Mouse (Mus musculus) fibroblast of lung, adult 2 months (primary cell): Measurements from ENCODE around the gene Ddc.

ENCODE experiments used
- DNase-seq: peaks from one replicate; pipeline ENCODE4 v3.0.0-alpha.2; 2011; ENCODE audit warnings: low read depth

Ddc gene

DNA sequence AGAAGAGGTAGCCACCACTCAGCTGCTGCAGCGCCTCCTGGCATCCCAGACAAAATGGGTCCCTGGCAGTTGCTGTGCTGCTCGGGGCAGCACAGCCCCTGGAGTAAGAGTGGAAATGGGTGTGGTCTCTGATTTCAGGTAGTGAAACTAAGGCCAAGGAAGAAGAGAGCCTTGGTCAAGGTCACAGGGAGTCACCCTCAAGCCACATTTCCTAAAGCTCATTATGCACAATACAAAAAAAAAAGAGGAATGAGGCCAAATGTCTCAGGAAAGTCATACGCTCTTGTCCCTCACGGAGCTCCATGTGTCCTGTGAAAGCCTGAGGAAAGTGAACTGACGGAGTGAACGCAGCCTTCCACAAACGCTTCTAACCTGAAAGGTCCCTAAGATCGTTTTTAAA, 116.2 kb downstream of the Ddc start:
- no peak for DNase-seq

GRCm38 (mm10) chr11:11778345-11778744, 119.6 kb downstream of the Ddc start:
- no peak for DNase-seq

DNA sequence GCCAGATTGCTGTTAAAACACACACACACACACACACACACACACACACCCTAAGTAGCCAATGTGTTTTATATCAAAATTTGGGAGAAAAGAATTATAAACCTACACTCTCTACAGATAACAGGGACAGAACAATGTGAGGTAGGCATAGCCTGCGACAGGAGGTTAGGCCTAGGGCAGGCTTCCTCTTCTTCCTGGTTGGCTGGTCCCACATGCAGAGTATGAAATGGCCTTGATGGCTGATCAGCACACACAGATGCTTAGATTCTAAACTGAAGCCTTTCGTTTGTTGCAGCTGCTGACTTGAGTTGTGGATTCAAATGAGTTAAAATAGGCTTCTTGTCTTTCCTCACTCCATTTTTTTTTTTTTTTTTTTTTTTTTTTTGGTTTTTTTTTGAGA, 120.1 kb downstream of the Ddc start:
- no peak for DNase-seq

DNA sequence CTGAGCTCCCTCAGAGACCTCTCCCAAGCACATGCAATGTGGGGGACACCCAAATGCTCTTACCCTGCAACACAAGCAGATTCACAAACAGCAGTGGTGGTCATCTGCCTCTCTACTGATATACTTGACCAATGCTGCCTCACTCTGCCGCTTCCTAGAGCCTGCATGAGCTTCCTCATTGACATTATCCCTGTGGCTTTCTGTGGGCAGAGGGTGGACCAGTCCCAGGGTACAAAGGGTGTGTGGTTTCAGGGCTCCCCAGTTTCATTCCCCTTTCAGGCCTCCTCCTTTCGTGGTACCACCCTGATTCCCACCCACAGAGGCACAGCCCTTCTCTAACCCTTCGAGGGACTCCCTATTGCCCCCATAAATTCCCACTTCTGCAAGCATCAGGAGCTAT, 120.7 kb downstream of the Ddc start:
- DNase-seq, result no peak

- no peak for DNase-seq
These were observed 121.1 kb downstream of the Ddc start for GRCm38 (mm10) chr11:11776822-11777174.

DNA sequence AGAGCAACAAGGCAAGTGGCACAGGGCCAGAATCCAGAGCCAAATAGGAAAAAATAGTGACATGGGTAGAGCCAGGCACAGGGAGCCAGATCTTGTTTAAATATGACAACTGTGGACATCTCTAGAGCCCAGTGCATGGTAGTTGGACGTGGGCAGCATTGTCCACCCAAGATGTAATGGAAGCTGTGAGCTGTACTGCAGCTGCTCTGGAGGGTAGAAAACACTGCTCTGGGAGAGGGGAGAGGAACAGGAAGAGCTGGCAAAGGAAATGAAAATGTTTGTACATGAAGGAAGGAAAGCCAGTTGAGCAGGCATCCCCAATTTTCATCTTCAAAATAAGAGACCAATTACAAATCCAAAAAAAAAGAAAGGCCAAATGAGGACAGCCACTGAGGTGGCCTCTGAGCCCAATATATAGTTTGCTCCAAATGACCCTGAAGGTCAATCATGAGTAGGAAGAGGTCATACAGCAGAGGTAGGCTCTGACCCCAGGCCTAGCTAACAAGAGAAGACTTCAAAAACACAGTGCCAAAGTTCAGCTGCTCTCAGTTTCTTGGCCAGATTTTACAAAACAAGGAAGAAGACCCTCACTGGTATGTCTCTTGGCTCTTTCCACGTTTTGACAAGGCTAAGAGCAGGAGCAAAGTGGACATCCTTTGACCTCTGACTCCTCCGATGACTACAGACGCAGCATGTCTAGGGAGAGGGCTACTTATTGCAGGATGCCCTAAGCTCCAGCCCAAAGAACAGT, 121.7 kb downstream of the Ddc start:
- no peak for DNase-seq

GRCm38 (mm10) chr11:11774893-11775292, 123.1 kb downstream of the Ddc start:
- DNase-seq, result no peak

DNA sequence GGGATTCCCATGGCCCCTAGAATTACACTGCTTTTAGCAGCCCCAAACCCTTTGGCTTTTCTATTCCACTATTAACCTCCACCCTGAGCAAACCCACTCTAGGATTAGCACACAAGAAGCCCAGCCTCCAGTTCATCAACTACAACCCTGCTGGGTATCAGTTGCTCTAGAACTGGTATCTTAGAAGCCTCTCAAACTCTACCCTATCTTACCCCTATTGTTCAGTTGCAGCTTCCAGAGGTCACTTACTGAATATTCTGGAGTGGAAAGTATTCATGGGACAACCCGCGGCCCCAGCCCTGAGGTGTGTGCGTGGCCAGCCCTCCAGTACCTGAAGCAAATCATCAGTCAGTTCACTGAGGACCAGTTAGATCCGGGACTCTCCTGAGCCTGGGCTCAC, 123.6 kb downstream of the Ddc start:
- DNase-seq, result no peak

DNA sequence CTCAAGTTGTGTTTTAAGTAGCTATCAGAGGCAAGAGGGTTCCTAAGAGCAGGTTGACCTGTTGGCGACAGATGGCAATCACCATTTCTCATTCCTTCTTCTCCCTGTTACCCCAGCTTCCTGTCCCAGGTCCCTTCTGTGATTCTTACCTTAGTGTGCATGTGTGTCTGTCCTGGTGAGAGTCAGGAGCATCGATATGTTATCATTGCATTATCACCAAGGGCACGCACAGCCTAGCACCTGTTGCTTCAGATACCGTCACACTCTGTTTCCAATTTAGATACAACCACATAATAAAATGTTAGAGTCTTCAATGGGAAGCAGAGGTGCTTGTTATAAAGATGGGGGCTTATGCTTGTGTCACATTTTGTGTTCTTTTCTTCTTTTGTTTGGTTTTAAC, 125.7 kb downstream of the Ddc start:
- DNase-seq, result no peak

- DNase-seq, result no peak
These were observed 127.3 kb downstream of the Ddc start for GRCm38 (mm10) chr11:11770691-11771090.

DNA sequence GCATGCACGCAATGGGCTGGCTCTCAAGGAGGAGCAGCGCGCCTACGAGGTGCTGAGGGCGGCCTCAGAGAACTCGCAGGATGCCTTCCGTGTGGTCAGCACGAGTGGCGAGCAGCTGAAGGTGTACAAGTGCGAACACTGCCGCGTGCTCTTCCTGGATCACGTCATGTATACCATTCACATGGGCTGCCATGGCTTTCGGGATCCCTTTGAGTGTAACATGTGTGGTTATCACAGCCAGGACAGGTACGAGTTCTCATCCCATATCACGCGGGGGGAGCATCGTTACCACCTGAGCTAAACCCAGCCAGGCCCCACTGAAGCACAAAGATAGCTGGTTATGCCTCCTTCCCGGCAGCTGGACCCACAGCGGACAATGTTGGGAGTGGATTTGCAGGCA, 128.7 kb downstream of the Ddc start:
- DNase-seq, result no peak

- DNase-seq, result no peak
These were observed 129.9 kb downstream of the Ddc start for GRCm38 (mm10) chr11:11768057-11768456.

- DNase-seq, result no peak
These were observed 131.2 kb downstream of the Ddc start for GRCm38 (mm10) chr11:11766736-11767135.

DNA sequence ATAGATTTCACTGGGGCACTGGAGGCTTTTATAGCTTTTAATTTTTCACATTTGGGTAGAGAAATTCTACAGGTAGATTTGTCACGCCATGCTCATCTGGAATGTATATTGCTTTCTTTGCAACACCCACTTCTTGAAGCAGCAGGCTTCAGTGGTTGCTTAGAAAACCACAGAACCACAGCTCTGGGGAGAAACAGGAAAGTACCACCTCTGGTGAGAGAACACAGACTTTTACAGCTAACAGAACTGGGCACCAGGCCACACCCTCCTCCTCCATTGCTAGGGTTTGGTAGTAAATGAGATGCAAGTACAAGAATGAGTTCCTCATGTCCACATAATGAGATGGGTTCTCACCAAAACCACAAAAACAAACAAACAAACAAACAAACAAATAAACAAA, 131.8 kb downstream of the Ddc start:
- DNase-seq, result no peak

- no peak for DNase-seq
These were observed 132.5 kb downstream of the Ddc start for GRCm38 (mm10) chr11:11765414-11765813.
